Mouse (Mus musculus): Measurements from ENCODE around the gene Havcr2.

DNA sequence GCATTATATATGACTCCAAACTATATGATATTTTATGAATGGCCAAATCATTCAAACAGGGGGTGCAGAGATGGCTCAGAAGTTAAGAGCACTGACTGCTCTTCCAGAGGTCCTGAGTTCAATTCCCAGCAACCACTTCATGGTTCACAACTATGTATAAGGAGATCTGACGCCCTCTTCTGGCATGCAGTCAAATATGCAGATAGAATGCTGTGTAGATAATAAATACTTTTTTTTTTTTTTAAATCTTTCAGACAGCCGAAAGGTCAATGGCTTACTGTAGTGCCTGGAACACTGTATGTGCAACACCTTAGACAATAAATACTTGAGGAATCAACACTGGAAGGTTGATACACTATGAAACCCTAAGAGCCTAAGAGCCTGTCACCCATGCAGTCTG lies 24.6 kb upstream of the Havcr2 start:
- TF ChIP-seq EP300 (optimal IDR thresholded peaks at IDR 0.05) = no peak
- no peak for TF ChIP-seq CTCF (IDR thresholded peaks at IDR 0.05; ENCODE audit: low read depth)
